Mouse (Mus musculus) hindbrain, embryonic 14.5 days (tissue): ENCODE measurements around the gene Lca5. TPM values are rescaled to one million over a fixed set of nuclear protein-coding genes. Genes with fewer than 3 reads are reported as not detected.

ENCODE experiments used
- ATAC-seq: fragments of 200-750 bp; cut with Nextera tagmentation; 2 replicates; pipeline ENCODE4 v1.8.0; 2017; ENCODE audit warnings: moderate number of reproducible peaks, mild to moderate bottlenecking, moderate TSS enrichment, moderate library complexity; ENCODE audit not compliant: low FRiP score
- DNase-seq: peaks from one replicate; pipeline ENCODE4 v3.0.0-alpha.2; 2015; ENCODE audit warnings: low spot score
- H3K27ac ChIP-seq: fragments of 300-500 bp; sonication (generic); 2 replicates; pipeline ENCODE4 v1.5.1; 2014; ENCODE audit warnings: mild to moderate bottlenecking, moderate library complexity
- H3K27me3 ChIP-seq: fragments of 300-500 bp; sonication (generic); 2 replicates; pipeline ENCODE4 v1.6.1; 2014; ENCODE audit warnings: mild to moderate bottlenecking, low read length, mixed read lengths; ENCODE audit not compliant: control insufficient read depth, insufficient read depth
- H3K36me3 ChIP-seq: fragments of 300-500 bp; sonication (generic); replicated peaks from 2 replicates; pipeline ENCODE4 v1.6.1; 2014; ENCODE audit not compliant: control insufficient read depth, insufficient read depth
- H3K4me1 ChIP-seq: fragments of 300-500 bp; sonication (generic); replicated peaks from 2 replicates; pipeline ENCODE4 v1.6.1; 2014; ENCODE audit warnings: antibody characterized with exemption, low read length, mixed read lengths; ENCODE audit not compliant: control insufficient read depth, insufficient read depth
- H3K4me2 ChIP-seq: fragments of 300-500 bp; sonication (generic); replicated peaks from 2 replicates; pipeline ENCODE4 v1.6.1; 2014; ENCODE audit warnings: mild to moderate bottlenecking, moderate library complexity
- H3K4me3 ChIP-seq: fragments of 300-500 bp; sonication (generic); replicated peaks from 2 replicates; pipeline ENCODE4 v1.5.1; 2014; ENCODE audit warnings: mild to moderate bottlenecking, low read length
- H3K9ac ChIP-seq: fragments of 300-500 bp; sonication (generic); 2 replicates; pipeline ENCODE4 v1.6.1; 2014
- H3K9me3 ChIP-seq: fragments of 300-500 bp; sonication (generic); 2 replicates; pipeline ENCODE4 v1.6.1; 2016; ENCODE audit warnings: low read length; ENCODE audit not compliant: control insufficient read depth
- whole genome bisulfite sequencing: fragments of 180-500 bp; shearing (Covaris S2); extraction: QIAGEN DNeasy Blood & Tissue Kit; methylation state at CpG from one replicate; pipeline ENCODE4 v1.1.7; 2014; 5-methylcytosine and 5-hydroxymethylcytosine counted together
- polyA plus RNA-seq: library from polyadenylated mRNA; unstranded; fragments of >200 nt; fragmentation: Nextera tagmentation; extraction: Ambion mirVana; gene quantifications from 2 replicates; pipeline ENCODE4 v1.2.1, GENCODE M21; 2014

Gene Lca5
- polyA plus RNA-seq, 1 experiment from 2014 or later = 18.4 TPM

GRCm38 (mm10) chr9:83399414-83399813 is 41.5 kb downstream of the Lca5 start:
- Histone ChIP-seq H3K4me3 (no peak overlapping the region), H3K9me3 (no peaks in the 10 kb centered on the region), H3K27ac (no peak overlapping the region), H3K36me3 (peaks cover 33% of the 10 kb centered on the region), H3K4me2 (no peak overlapping the region), H3K9ac (no peak overlapping the region), H3K27me3 (no peaks in the 10 kb centered on the region), H3K4me1 (no peaks in the 10 kb centered on the region)
- 91% methylated on average over 7 of the region's 7 CpGs for WGBS
- ATAC-seq = no peak
- no peak for DNase-seq

GRCm38 (mm10) chr9:83398260-83398659 is 42.7 kb downstream of the Lca5 start:
- Histone ChIP-seq H3K4me2 (no peak overlapping the region), H3K27me3 (no peaks in the 10 kb centered on the region), H3K9ac (no peak overlapping the region), H3K27ac (no peak overlapping the region), H3K4me3 (no peak overlapping the region), H3K36me3 (peaks cover 35% of the 10 kb centered on the region), H3K4me1 (no peaks in the 10 kb centered on the region), H3K9me3 (no peaks in the 10 kb centered on the region)
- ATAC-seq (no peak), DNase-seq (no peak)
- WGBS = 86% methylated on average over 5 of the region's 6 CpGs

- Histone ChIP-seq H3K36me3 (peaks cover 27% of the 10 kb centered on the region), H3K4me3 (no peak overlapping the region), H3K4me2 (no peak overlapping the region), H3K27ac (no peak overlapping the region), H3K4me1 (no peaks in the 10 kb centered on the region), H3K9ac (no peak overlapping the region), H3K27me3 (no peaks in the 10 kb centered on the region), H3K9me3 (no peaks in the 10 kb centered on the region)
- no peak for ATAC-seq
- 92% methylated on average over 15 of the region's 15 CpGs for WGBS
- DNase-seq = no peak
These were observed 45.5 kb downstream of the Lca5 start for GRCm38 (mm10) chr9:83395456-83395855.

- H3K4me2 ChIP-seq = no peak overlapping the region
- no peak overlapping the region for H3K27ac ChIP-seq
- H3K9me3 ChIP-seq = no peaks in the 10 kb centered on the region
- ATAC-seq (no peak), DNase-seq (no peak)
- no peak overlapping the region for H3K4me3 ChIP-seq
- peaks cover 17% of the 10 kb centered on the region; the same call in 1 of the 2 replicates for H3K36me3 ChIP-seq
- 89% methylated on average over 11 of the region's 11 CpGs for WGBS
- H3K4me1 ChIP-seq = peaks cover 7% of the 10 kb centered on the region; the same call in 1 of the 2 replicates
- H3K27me3 ChIP-seq = no peaks in the 10 kb centered on the region
- no peak overlapping the region for H3K9ac ChIP-seq
These were observed 48.9 kb downstream of the Lca5 start for GRCm38 (mm10) chr9:83391996-83392395.

GRCm38 (mm10) chr9:83389570-83389969 is 51.4 kb downstream of the Lca5 start:
- ATAC-seq = no peak
- Histone ChIP-seq H3K9me3 (no peaks in the 10 kb centered on the region), H3K36me3 (0 out of 2 replicates have a peak, but pooled peaks cover 4% of the 10 kb centered on the region), H3K27me3 (no peaks in the 10 kb centered on the region), H3K9ac (no peak overlapping the region), H3K4me3 (no peak overlapping the region), H3K4me2 (no peak overlapping the region), H3K4me1 (peaks cover 10% of the 10 kb centered on the region; the same call in 1 of the 2 replicates), H3K27ac (no peak overlapping the region)
- DNase-seq = no peak
- 68% methylated on average over 9 of the region's 9 CpGs for WGBS

GRCm38 (mm10) chr9:83386264-83386855 is 54.6 kb downstream of the Lca5 start:
- H3K9me3 ChIP-seq = no peaks in the 10 kb centered on the region
- H3K4me1 ChIP-seq = peaks cover 10% of the 10 kb centered on the region; the same call in 1 of the 2 replicates
- H3K27ac ChIP-seq = no peak overlapping the region
- H3K4me3 ChIP-seq = no peak overlapping the region
- H3K9ac ChIP-seq = no peak overlapping the region
- no peak overlapping the region for H3K4me2 ChIP-seq
- H3K36me3 ChIP-seq = no peaks in the 10 kb centered on the region
- ATAC-seq (peak; percentile 47; the same call in 1 of the 2 replicates), DNase-seq (no peak)
- WGBS = 83% methylated on average over 5 of the region's 5 CpGs
- H3K27me3 ChIP-seq = no peaks in the 10 kb centered on the region

GRCm38 (mm10) chr9:83385301-83385700 is 55.6 kb downstream of the Lca5 start:
- WGBS = 71% methylated on average over 6 of the region's 6 CpGs
- H3K4me1 ChIP-seq = peaks cover 10% of the 10 kb centered on the region; the same call in 1 of the 2 replicates
- DNase-seq = no peak

GRCm38 (mm10) chr9:83383235-83383634 is 57.7 kb downstream of the Lca5 start:
- no peak overlapping the region for H3K27ac ChIP-seq
- H3K9me3 ChIP-seq = no peaks in the 10 kb centered on the region
- no peak overlapping the region for H3K9ac ChIP-seq
- H3K27me3 ChIP-seq = no peaks in the 10 kb centered on the region
- no peak overlapping the region for H3K4me2 ChIP-seq
- H3K4me1 ChIP-seq = peaks cover 10% of the 10 kb centered on the region; the same call in 1 of the 2 replicates
- H3K36me3 ChIP-seq = no peaks in the 10 kb centered on the region
- no peak for DNase-seq
- 69% methylated on average over 3 of the region's 3 CpGs for WGBS
- no peak for ATAC-seq
- H3K4me3 ChIP-seq = no peak overlapping the region

More at GRCm38 (mm10) chr9:83385301-83385700, 55.6 kb downstream of the Lca5 start:
- ATAC-seq = no peak
- no peak overlapping the region for H3K4me2 ChIP-seq
- H3K9ac ChIP-seq = no peak overlapping the region
- H3K27me3 ChIP-seq = no peaks in the 10 kb centered on the region
- no peak overlapping the region for H3K4me3 ChIP-seq
- no peak overlapping the region for H3K27ac ChIP-seq
- no peaks in the 10 kb centered on the region for H3K36me3 ChIP-seq
- no peaks in the 10 kb centered on the region for H3K9me3 ChIP-seq

GRCm38 (mm10) chr9:83382775-83383174 is 58.2 kb downstream of the Lca5 start:
- ATAC-seq (no peak), DNase-seq (no peak)
- H3K27me3 ChIP-seq = no peaks in the 10 kb centered on the region
- 54% methylated on average over 3 of the region's 3 CpGs for WGBS
- peaks cover 5% of the 10 kb centered on the region; the same call in 1 of the 2 replicates for H3K4me1 ChIP-seq
- H3K9ac ChIP-seq = no peak overlapping the region
- H3K4me2 ChIP-seq = no peak overlapping the region
- no peak overlapping the region for H3K4me3 ChIP-seq
- no peaks in the 10 kb centered on the region for H3K9me3 ChIP-seq
- H3K36me3 ChIP-seq = no peaks in the 10 kb centered on the region
- H3K27ac ChIP-seq = no peak overlapping the region

- DNase-seq = no peak
- Histone ChIP-seq H3K9me3 (no peaks in the 10 kb centered on the region), H3K4me1 (no peaks in the 10 kb centered on the region), H3K27me3 (no peaks in the 10 kb centered on the region), H3K9ac (no peak overlapping the region), H3K4me2 (no peak overlapping the region), H3K4me3 (no peak overlapping the region), H3K27ac (no peak overlapping the region), H3K36me3 (no peaks in the 10 kb centered on the region)
- no peak for ATAC-seq
These were observed 59.6 kb downstream of the Lca5 start for GRCm38 (mm10) chr9:83381317-83381716.
